In the genomic region with DNA sequence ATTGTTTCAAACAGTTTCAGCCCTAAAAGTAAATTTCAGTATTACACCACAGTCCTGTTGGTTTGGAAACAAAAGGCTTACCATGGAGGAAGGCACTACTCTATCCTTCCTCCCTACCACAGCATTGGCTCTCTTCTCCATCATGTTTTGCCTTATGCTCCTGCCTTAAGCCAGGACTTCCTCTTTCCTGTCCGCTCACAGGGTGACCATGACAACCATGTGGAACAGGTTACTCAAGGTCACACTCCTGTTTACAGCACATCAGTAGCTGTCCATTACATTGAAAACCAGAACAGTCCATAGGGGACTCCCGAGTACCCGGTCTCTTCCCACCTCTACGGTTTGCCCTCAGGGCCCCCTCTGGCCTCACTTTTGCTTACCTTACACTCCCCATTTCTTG, we compare ENCODE assay signal across 13 mouse cellular contexts.
"Had no signal": no experiment of that assay in that cellular context is flagged by ENCODE, and none has a peak within 500 bp of the region (broad histone marks: within the 10 kb centered on the region; RNA-seq: fewer than 3 reads in every experiment).

No protein-coding gene starts in this region.

- H3K9me3 ChIP-seq: kidney, embryonic 15.5 days; limb, embryonic 12.5 days had no signal

- DNase-seq: kidney, adult 2 months; kidney, postnatal 25 days; lung, adult 2 months; lung, postnatal 36 days; thymus, postnatal 14 days had no signal

- H3K4me3 ChIP-seq: kidney, embryonic 15.5 days; limb, embryonic 12.5 days; megakaryocyte, embryonic 14.5 days had no signal

- H3K27me3 ChIP-seq: kidney, embryonic 15.5 days; limb, embryonic 12.5 days; megakaryocyte, embryonic 14.5 days had no signal

- ATAC-seq: lung, postnatal 0 days; midbrain, embryonic 16.5 days had no signal

- H3K27ac ChIP-seq: kidney, embryonic 15.5 days; limb, embryonic 12.5 days; liver, embryonic 14.5 days; stomach, postnatal 0 days had no signal

- H3K9ac ChIP-seq: kidney, embryonic 15.5 days; limb, embryonic 12.5 days; liver, embryonic 14.5 days had no signal

- H3K4me1 ChIP-seq: kidney, embryonic 15.5 days had no signal

- H3K4me2 ChIP-seq: kidney, embryonic 15.5 days; limb, embryonic 12.5 days; midbrain, embryonic 11.5 days had no signal
